Mouse (Mus musculus) midbrain, embryonic 14.5 days (tissue): ENCODE measurements at regions not wholly inside any gene's neighbourhood (a gene's known extent, or its start where the extent isn't known, plus 50 kb on each side); places are given as distances from the start of the nearest gene placed in this dataset.

ENCODE experiments used
- ATAC-seq: fragments of 200-750 bp; cut with Nextera tagmentation; 2 replicates; pipeline ENCODE4 v1.8.0; 2017; ENCODE audit warnings: moderate number of reproducible peaks, moderate library complexity; ENCODE audit not compliant: low FRiP score, low TSS enrichment
- DNase-seq: peaks from one replicate; pipeline ENCODE4 v3.0.0-alpha.2; 2015
- H3K27ac ChIP-seq: fragments of 300-500 bp; sonication (generic); replicated peaks from 2 replicates; pipeline ENCODE4 v1.5.1; 2014; ENCODE audit warnings: mild to moderate bottlenecking, low read depth, low read length, moderate library complexity
- H3K27me3 ChIP-seq: fragments of 300-500 bp; sonication (generic); 2 replicates; pipeline ENCODE4 v1.6.1; 2014; ENCODE audit warnings: low read length, control low read depth, mixed read lengths; ENCODE audit not compliant: control insufficient read depth, insufficient read depth
- H3K36me3 ChIP-seq: fragments of 300-500 bp; sonication (generic); 2 replicates; pipeline ENCODE4 v1.6.1; 2014; ENCODE audit warnings: low read length, control low read depth; ENCODE audit not compliant: control insufficient read depth, insufficient read depth
- H3K4me1 ChIP-seq: fragments of 300-500 bp; sonication (generic); 2 replicates; pipeline ENCODE4 v1.6.1; 2014; ENCODE audit warnings: mild to moderate bottlenecking, antibody characterized with exemption, low read length, control low read depth; ENCODE audit not compliant: control insufficient read depth, insufficient read depth
- H3K4me2 ChIP-seq: fragments of 300-500 bp; sonication (generic); 2 replicates; pipeline ENCODE4 v1.6.1; 2014; ENCODE audit warnings: mild to moderate bottlenecking, low read length, moderate library complexity
- H3K4me3 ChIP-seq: fragments of 300-500 bp; sonication (generic); replicated peaks from 2 replicates; pipeline ENCODE4 v1.5.1; 2014; ENCODE audit warnings: low read depth, low read length
- H3K9ac ChIP-seq: fragments of 300-500 bp; sonication (generic); replicated peaks from 2 replicates; pipeline ENCODE4 v1.6.1; 2014; ENCODE audit warnings: mild to moderate bottlenecking, low read length, moderate library complexity
- H3K9me3 ChIP-seq: fragments of 300-500 bp; sonication (generic); 2 replicates; pipeline ENCODE4 v1.6.1; 2016; ENCODE audit warnings: low read length, control low read depth, mixed read lengths; ENCODE audit not compliant: control insufficient read depth
- WGBS: fragments of 180-500 bp; shearing (Covaris S2); extraction: QIAGEN DNeasy Blood & Tissue Kit; methylation state at CpG from one replicate; pipeline ENCODE4 v1.1.7; 2014; 5-methylcytosine and 5-hydroxymethylcytosine counted together

- DNase-seq (peak; percentile 89), ATAC-seq (peak; percentile 40; the same call in 1 of the 2 replicates)
- WGBS, result 20% methylated on average over 4 of the region's 4 CpGs
- no peak overlapping the region for H3K9ac ChIP-seq
- no peak overlapping the region for H3K4me3 ChIP-seq
- no peaks in the 10 kb centered on the region for H3K27me3 ChIP-seq
- H3K9me3 ChIP-seq, result no peaks in the 10 kb centered on the region
- H3K4me1 ChIP-seq, result no peaks in the 10 kb centered on the region
- H3K4me2 ChIP-seq, result no peak overlapping the region
- H3K27ac ChIP-seq, result no peak overlapping the region
- H3K36me3 ChIP-seq, result no peaks in the 10 kb centered on the region
Measured at GRCm38 (mm10) chrX:51913247-51913646, 59.3 kb downstream of the 1700080O16Rik start.

DNA sequence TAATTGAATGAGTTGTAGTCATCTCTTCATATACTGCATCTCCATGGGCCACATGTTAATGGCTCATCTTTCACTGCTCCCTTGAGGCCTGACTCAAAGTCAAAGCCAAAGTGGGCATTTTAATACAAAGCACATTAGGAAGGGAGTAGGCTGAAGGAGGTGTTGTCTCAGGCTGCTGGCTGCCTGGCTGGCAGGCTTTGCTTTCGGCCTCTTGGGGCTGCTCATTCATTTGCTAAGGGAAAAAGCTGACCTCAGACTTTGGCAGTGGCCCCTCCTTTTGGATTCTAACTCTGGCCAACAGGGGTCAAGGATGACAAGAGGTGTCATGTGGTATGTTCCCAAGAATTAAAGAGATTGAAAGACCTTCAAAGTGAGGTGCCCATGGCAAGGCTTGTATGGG lies 61.0 kb downstream of the 1700080O16Rik start:
- WGBS, result 52% methylated on average over 1 of the region's 1 CpGs
- Histone ChIP-seq H3K4me2 (no peak overlapping the region), H3K36me3 (no peaks in the 10 kb centered on the region), H3K9me3 (no peaks in the 10 kb centered on the region), H3K27ac (no peak overlapping the region), H3K9ac (no peak overlapping the region), H3K4me3 (no peak overlapping the region), H3K4me1 (no peaks in the 10 kb centered on the region), H3K27me3 (no peaks in the 10 kb centered on the region)
- DNase-seq (no peak), ATAC-seq (no peak)

DNA sequence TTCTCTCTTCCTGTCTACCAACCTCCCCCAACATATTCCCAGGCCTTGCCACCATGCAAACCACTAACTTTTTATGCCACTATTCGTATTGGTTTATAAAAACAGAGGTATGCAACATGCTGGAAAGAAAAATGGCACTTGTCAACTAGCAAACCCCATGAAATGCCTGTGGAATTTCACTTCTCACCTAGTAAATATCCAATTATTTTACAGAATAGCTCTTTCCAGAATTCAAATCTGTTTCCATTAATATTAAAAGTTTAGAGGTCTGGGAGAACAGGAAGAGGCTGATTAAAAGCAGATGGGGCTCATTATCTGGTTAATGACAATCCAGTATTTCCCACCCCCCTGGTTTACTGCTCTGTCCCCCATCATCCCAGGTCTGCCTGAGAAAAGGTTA lies 62.0 kb downstream of the 1700080O16Rik start:
- 61% methylated on average over 1 of the region's 1 CpGs for WGBS
- Histone ChIP-seq H3K4me2 (no peak overlapping the region), H3K4me1 (no peaks in the 10 kb centered on the region), H3K36me3 (no peaks in the 10 kb centered on the region), H3K9ac (no peak overlapping the region), H3K9me3 (no peaks in the 10 kb centered on the region), H3K27me3 (no peaks in the 10 kb centered on the region), H3K4me3 (no peak overlapping the region), H3K27ac (no peak overlapping the region)
- DNase-seq (no peak), ATAC-seq (no peak)

DNA sequence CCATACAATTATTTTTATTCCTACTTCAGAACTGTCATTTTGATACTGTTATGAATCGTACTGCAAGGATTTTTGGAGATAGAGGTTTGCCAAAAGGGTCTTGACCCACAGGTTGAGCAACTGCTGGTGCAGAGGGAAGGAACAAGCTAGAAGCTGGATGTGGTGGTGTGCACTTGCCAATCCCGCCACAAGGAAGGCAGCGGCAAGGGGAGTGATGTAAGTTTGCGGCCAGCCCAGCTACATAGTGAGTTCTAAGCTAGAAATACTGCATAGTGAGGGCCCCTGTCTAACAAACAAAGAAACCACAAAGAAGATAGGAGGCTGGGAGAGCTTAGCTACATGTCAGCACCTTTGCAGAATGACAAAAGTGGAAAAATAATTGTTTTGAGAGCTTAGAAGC lies 74.1 kb downstream of the 1700080O16Rik start:
- Histone ChIP-seq H3K27ac (no peak overlapping the region), H3K4me1 (no peaks in the 10 kb centered on the region), H3K27me3 (no peaks in the 10 kb centered on the region), H3K36me3 (no peaks in the 10 kb centered on the region), H3K4me3 (no peak overlapping the region), H3K9ac (no peak overlapping the region), H3K9me3 (no peaks in the 10 kb centered on the region), H3K4me2 (no peak overlapping the region)
- no peak for ATAC-seq
- WGBS, result 90% methylated on average over 4 of the region's 4 CpGs
- no peak for DNase-seq

GRCm38 (mm10) chrX:51897059-51897458 lies 75.5 kb downstream of the 1700080O16Rik start:
- DNase-seq, result peak; percentile 7
- Histone ChIP-seq H3K4me1 (no peaks in the 10 kb centered on the region), H3K36me3 (no peaks in the 10 kb centered on the region), H3K27ac (no peak overlapping the region), H3K4me3 (no peak overlapping the region), H3K9me3 (no peaks in the 10 kb centered on the region), H3K9ac (no peak overlapping the region), H3K4me2 (no peak overlapping the region), H3K27me3 (no peaks in the 10 kb centered on the region)
- 27% methylated on average over 5 of the region's 5 CpGs for WGBS
- no peak for ATAC-seq

GRCm38 (mm10) chrX:51895646-51896190 lies 76.9 kb downstream of the 1700080O16Rik start:
- Histone ChIP-seq H3K27me3 (no peaks in the 10 kb centered on the region), H3K9me3 (no peaks in the 10 kb centered on the region), H3K4me1 (no peaks in the 10 kb centered on the region), H3K4me3 (no peak overlapping the region), H3K27ac (no peak overlapping the region), H3K4me2 (no peak overlapping the region), H3K36me3 (no peaks in the 10 kb centered on the region), H3K9ac (no peak overlapping the region)
- no peak for DNase-seq
- WGBS, result 70% methylated on average over 10 of the region's 10 CpGs
- ATAC-seq, result no peak

DNA sequence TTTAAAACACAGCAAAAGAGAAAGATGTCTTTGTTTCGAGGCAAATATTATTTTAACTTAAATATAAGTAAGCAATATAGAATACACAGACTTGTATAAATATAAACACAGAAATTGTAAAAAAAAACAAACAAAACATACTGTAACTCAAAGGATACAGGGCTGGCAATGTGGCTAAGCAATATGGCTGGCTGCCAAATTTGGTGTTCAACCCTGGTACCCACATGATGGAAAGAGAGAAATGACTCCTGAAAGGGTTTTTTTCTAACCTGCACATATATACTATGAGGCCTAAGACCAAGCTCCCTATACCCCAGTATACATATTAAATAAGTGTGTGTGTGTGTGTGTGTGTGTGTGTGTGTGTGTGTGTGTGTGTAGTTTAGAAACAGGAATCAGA lies 79.9 kb downstream of the 1700080O16Rik start:
- no peak overlapping the region for H3K9ac ChIP-seq
- no peaks in the 10 kb centered on the region for H3K36me3 ChIP-seq
- no peak overlapping the region for H3K4me3 ChIP-seq
- no peak overlapping the region for H3K4me2 ChIP-seq
- no peak overlapping the region for H3K27ac ChIP-seq
- ATAC-seq (no peak), DNase-seq (no peak)
- H3K9me3 ChIP-seq, result no peaks in the 10 kb centered on the region
- no peaks in the 10 kb centered on the region for H3K4me1 ChIP-seq
- WGBS, result 84% methylated on average over 1 of the region's 1 CpGs
- no peaks in the 10 kb centered on the region for H3K27me3 ChIP-seq

GRCm38 (mm10) chrX:51886129-51886528 lies 85.1 kb upstream of the Usp26 start:
- Histone ChIP-seq H3K4me3 (no peak overlapping the region), H3K4me2 (no peak overlapping the region), H3K9me3 (no peaks in the 10 kb centered on the region), H3K36me3 (no peaks in the 10 kb centered on the region), H3K4me1 (no peaks in the 10 kb centered on the region), H3K9ac (no peak overlapping the region), H3K27ac (no peak overlapping the region), H3K27me3 (no peaks in the 10 kb centered on the region)
- ATAC-seq (no peak), DNase-seq (no peak)
- 78% methylated on average over 5 of the region's 5 CpGs for WGBS
